Mouse (Mus musculus) spleen, adult 2 months (tissue): Measurements from ENCODE around the gene Pwwp2b. TPM values are rescaled to one million over a fixed set of nuclear protein-coding genes. Genes with fewer than 3 reads are reported as not detected.

Experiments
- DNase-seq, 2 experiments: peaks; one replicate each; pipeline versions ENCODE4 v3.0.0 to v3.0.0-alpha.2; 2012 to 2021; ENCODE audit warnings: low spot score in 2 of 2, low read depth in 1 of 2
- H3K27ac ChIP-seq: fragments of 200-500 bp; 2 replicates; pipeline ENCODE4 v1.5.1; 2012; ENCODE audit warnings: low read length, inconsistent platforms; ENCODE audit not compliant: insufficient read depth
- H3K27me3 ChIP-seq: fragments of 200-500 bp; 2 replicates; pipeline ENCODE4 v1.6.1; 2012; ENCODE audit warnings: mild to moderate bottlenecking, moderate library complexity, low read length, inconsistent platforms; ENCODE audit not compliant: control insufficient read depth, insufficient read depth
- H3K36me3 ChIP-seq: fragments of 200-500 bp; 2 replicates; pipeline ENCODE4 v1.6.1; 2012; ENCODE audit warnings: mild to moderate bottlenecking, low read length, inconsistent platforms; ENCODE audit not compliant: control insufficient read depth, insufficient read depth
- H3K4me1 ChIP-seq: fragments of 200-500 bp; 2 replicates; pipeline ENCODE4 v1.6.1; 2011; ENCODE audit warnings: inconsistent platforms; ENCODE audit not compliant: control insufficient read depth, insufficient read depth, insufficient read length
- H3K4me3 ChIP-seq: fragments of 200-500 bp; 2 replicates; pipeline ENCODE4 v1.5.1; 2011; ENCODE audit warnings: mild to moderate bottlenecking, inconsistent platforms; ENCODE audit not compliant: insufficient read depth, insufficient read length; ENCODE audit errors: extremely low read depth
- CTCF ChIP-seq: fragments of 200-500 bp; IDR thresholded peaks from 2 replicates; pipeline ENCODE4 v1.5.1; 2011; ENCODE audit warnings: mild to moderate bottlenecking, inconsistent platforms; ENCODE audit not compliant: insufficient read depth, insufficient read length, insufficient replicate concordance; ENCODE audit errors: extremely low read depth
- POLR2A ChIP-seq: fragments of 200-500 bp; IDR thresholded peaks from 2 replicates; pipeline ENCODE4 v1.6.1; 2011; ENCODE audit warnings: low read depth, low read length, inconsistent platforms
- WGBS: fragments of 180-500 bp; shearing (Covaris S2); methylation state at CpG from one replicate; pipeline ENCODE4 v1.1.7; 2018; 5-methylcytosine and 5-hydroxymethylcytosine counted together
- polyA plus RNA-seq: library from polyadenylated mRNA; depleted of rRNA; stranded (reverse); fragments of >200 nt; gene quantifications from 2 replicates; pipeline ENCODE4 v1.2.3, GENCODE M21; 2012; rRNA removed

The Pwwp2b gene
- polyA plus RNA-seq, 1 experiment = 6.4 TPM

DNA sequence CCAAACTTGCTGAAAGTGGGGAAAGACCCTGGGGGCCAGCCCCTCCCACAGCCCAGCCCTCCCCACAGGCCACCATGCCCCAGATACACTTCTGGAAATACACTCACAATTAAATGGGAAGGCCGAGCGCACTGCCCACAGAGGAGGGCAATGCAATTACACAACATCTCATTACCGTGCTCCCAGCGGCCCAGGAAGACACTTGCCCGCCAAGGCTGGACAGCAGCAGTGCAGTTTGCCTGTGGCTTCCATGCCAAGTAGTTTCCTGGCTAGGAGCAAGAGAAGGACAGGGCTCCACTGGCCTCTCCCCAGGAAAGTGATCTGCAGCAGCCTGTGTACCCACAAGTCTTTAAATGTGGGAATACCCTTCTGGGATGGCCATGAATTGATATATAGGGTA is 64.4 kb downstream of the Pwwp2b start:
- DNase-seq = no peak
- Histone ChIP-seq H3K27ac (no peak overlapping the region), H3K4me3 (no peak overlapping the region), H3K36me3 (no peaks in the 10 kb centered on the region), H3K4me1 (no peaks in the 10 kb centered on the region), H3K27me3 (no peaks in the 10 kb centered on the region)
- WGBS = 82% methylated on average over 5 of the region's 5 CpGs
- TF ChIP-seq CTCF = no peak
- TF ChIP-seq POLR2A = no peak

DNA sequence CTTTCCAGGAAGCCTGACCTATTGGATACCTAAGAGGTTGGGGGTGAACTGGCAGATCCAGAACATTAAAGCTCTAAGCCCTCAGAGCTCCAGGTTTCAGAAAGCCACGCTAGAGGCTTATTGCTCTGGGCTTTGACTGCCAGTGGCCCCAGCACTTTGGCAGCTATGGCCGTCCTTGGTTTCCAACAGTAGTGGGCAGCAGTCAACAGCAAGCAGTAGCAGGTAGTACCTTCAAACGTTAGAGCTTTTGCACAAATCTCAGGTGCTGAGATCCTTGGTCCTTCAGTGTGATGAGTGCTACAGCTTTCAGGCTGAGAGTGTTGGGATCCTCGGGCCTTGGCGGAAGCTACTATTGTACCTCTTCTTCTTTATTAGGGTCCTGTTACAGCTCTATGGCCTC is 65.1 kb downstream of the Pwwp2b start:
- H3K27ac ChIP-seq = no peak overlapping the region
- no peaks in the 10 kb centered on the region for H3K36me3 ChIP-seq

DNA sequence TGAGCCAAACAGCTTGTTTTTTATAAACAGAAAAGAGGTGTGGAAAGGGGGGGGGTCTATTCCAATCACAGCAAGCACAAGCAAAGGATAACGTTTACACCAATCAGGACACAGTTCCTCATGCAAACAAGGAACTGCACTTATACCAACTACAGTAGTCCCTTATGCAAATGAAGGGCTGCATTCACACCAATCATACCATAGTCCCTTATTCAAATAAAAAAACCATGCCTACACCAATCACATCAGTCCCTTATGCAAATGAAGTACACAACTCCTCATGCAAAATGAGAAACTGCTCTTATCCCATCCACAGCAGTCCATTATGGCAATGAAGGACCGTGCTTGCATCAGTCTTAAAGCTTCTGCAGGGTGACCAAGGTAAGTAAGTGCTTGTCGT is 66.4 kb downstream of the Pwwp2b start:
- WGBS = 73% methylated on average over 3 of the region's 3 CpGs
- Histone ChIP-seq H3K36me3 (no peaks in the 10 kb centered on the region), H3K4me3 (no peak overlapping the region), H3K27me3 (no peaks in the 10 kb centered on the region), H3K4me1 (no peaks in the 10 kb centered on the region), H3K27ac (no peak overlapping the region)
- DNase-seq = no peak
- TF ChIP-seq CTCF (no peak), POLR2A (no peak)

More for the DNA sequence above, 65.1 kb downstream of the Pwwp2b start:
- Histone ChIP-seq H3K4me3 (no peak overlapping the region), H3K4me1 (no peaks in the 10 kb centered on the region), H3K27me3 (no peaks in the 10 kb centered on the region)
- TF ChIP-seq CTCF = no peak
- no peak for TF ChIP-seq POLR2A
- no peak for DNase-seq
- 66% methylated on average over 5 of the region's 5 CpGs for WGBS

DNA sequence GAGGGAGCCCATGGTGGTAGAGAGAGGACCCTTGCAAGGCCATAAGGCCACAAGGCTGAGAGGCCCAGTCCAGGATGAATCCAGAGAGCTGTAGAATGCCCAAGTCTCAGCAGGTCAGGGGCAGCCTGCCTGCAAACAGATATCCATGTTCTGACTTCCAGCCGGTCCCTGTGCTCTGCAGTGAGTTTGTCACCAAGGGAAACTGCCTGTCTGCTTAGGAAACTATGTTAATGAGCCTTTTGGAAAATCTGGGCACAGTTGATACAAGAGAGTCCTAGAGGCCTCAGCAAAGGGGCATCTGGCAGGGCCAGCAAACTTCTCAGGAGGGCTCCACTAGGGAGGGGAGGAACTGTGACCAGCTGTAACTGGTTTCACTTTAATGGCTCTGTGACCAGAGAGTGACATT is 70.7 kb downstream of the Pwwp2b start:
- Histone ChIP-seq H3K4me1 (no peaks in the 10 kb centered on the region), H3K36me3 (no peaks in the 10 kb centered on the region), H3K27ac (no peak overlapping the region), H3K27me3 (no peaks in the 10 kb centered on the region), H3K4me3 (no peak overlapping the region)
- 82% methylated on average over 1 of the region's 1 CpGs for WGBS
- no peak for TF ChIP-seq CTCF
- no peak for TF ChIP-seq POLR2A
- no peak for DNase-seq

Other genes starting within 250 kb of the Pwwp2b start
- 0.49 and 0.71 TPM in 2 replicates for gene Dpysl4, start 162.5 kb upstream of the Pwwp2b start, polyA plus RNA-seq
- 1.8 and 2.3 TPM in 2 replicates for gene Lrrc27, start 35.5 kb upstream of the Pwwp2b start, polyA plus RNA-seq
- 7.5 and 9.4 TPM in 2 replicates for gene Stk32c, start 35.2 kb upstream of the Pwwp2b start, polyA plus RNA-seq
- gene Inpp5a, start 140.6 kb downstream of the Pwwp2b start, polyA plus RNA-seq = 10.3 and 13.4 TPM in 2 replicates